Mouse (Mus musculus) G1E (cell line): Measurements from ENCODE around the gene Idh3b.

ENCODE experiments used
- CTCF ChIP-seq: IDR thresholded peaks from 2 replicates; pipeline ENCODE4 v1.5.1; 2012; ENCODE audit warnings: low read depth, low read length, inconsistent platforms, mixed read lengths
- GATA1 ChIP-seq: IDR thresholded peaks from 2 replicates; pipeline ENCODE4 v1.6.1; 2012; ENCODE audit warnings: borderline replicate concordance, low read length, inconsistent platforms, mixed read lengths
- POLR2AphosphoS5 ChIP-seq: IDR thresholded peaks from 2 replicates; pipeline ENCODE4 v1.6.1; 2012; ENCODE audit warnings: low read depth, low read length, inconsistent platforms; ENCODE audit not compliant: insufficient replicate concordance

- TF ChIP-seq CTCF, result no peak
- no peak for TF ChIP-seq GATA1
- TF ChIP-seq POLR2AphosphoS5, result no peak
These were observed 10.0 kb upstream of the Idh3b start for GRCm38 (mm10) chr2:130294218-130294935.
